Mouse (Mus musculus) CH12.LX (cell line): ENCODE data around the gene Cdh15.

Experiments
- BHLHE40 ChIP-seq: IDR thresholded peaks from 2 replicates; pipeline ENCODE4 v1.6.1; 2011; ENCODE audit warnings: mild to moderate bottlenecking, low read depth, low read length, improper control_type of control experiment
- CTCF ChIP-seq, 2 experiments: IDR thresholded peaks in 1 of 2; conservative IDR thresholded peaks in 1 of 2; 2 replicates each; pipeline ENCODE4 v1.5.1; 2011 to 2012; ENCODE audit warnings: low read depth in 2 of 2, low read length in 2 of 2, improper control_type of control experiment in 1 of 2, inconsistent platforms in 1 of 2, mild to moderate bottlenecking in 1 of 2, moderate library complexity in 1 of 2
- EP300 ChIP-seq: IDR thresholded peaks from 2 replicates; pipeline ENCODE4 v1.6.1; 2011; ENCODE audit warnings: low read length, improper control_type of control experiment
- MAX ChIP-seq: IDR thresholded peaks from 2 replicates; pipeline ENCODE4 v1.6.1; 2011; ENCODE audit warnings: low read length, improper control_type of control experiment
- POLR2A ChIP-seq: IDR thresholded peaks from 2 replicates; pipeline ENCODE4 v1.6.1; 2011; ENCODE audit warnings: low read depth, mild to moderate bottlenecking, improper control_type of control experiment, low read length
- ZMIZ1 ChIP-seq: IDR thresholded peaks from 2 replicates; pipeline ENCODE4 v1.6.1; 2012; ENCODE audit warnings: low read depth, mild to moderate bottlenecking, inconsistent platforms, low read length, improper control_type of control experiment

GRCm38 (mm10) chr8:122897200-122897599, 49.4 kb downstream of the Cdh15 start:
- no peak for TF ChIP-seq CTCF (conservative IDR thresholded peaks at IDR 0.05 in 1 of 2, IDR thresholded peaks at IDR 0.05 in 1 of 2; ENCODE audit: low read depth in 2 of 2, low read length in 2 of 2)
- no peak for TF ChIP-seq MAX
- TF ChIP-seq POLR2A: no peak
- no peak for TF ChIP-seq EP300
- TF ChIP-seq BHLHE40: no peak
- TF ChIP-seq ZMIZ1: no peak
